In genomic region chr1:175454041-175454636, GRCm38 (mm10) we compare ENCODE assay signal across 30 mouse cellular contexts. TPM values are rescaled to one million over a fixed set of nuclear protein-coding genes. Genes with fewer than 3 reads are reported as not detected.
DNase-seq lines count a peak whose midpoint lies in the region; ATAC-seq and TF ChIP-seq lines count a peak whose summit lies in the region.
"Had no signal": no experiment of that assay in that cellular context is flagged by ENCODE, and none has a peak within 500 bp of the region (broad histone marks: within the 10 kb centered on the region; RNA-seq: fewer than 3 reads in every experiment).

No protein-coding gene starts in this region.

- H3K9me3 ChIP-seq in kidney, postnatal 0 days (replicated peaks; ENCODE audit: low read length) = no peaks in the 10 kb centered on the region
- H3K9me3 ChIP-seq in hindbrain, embryonic 14.5 days (ENCODE audit: control insufficient read depth, low read length) = no peaks in the 10 kb centered on the region
- H3K9me3 ChIP-seq: forebrain, embryonic 10.5 days; heart, embryonic 12.5 days; hindbrain, embryonic 10.5 days; limb, embryonic 12.5 days; midbrain, embryonic 10.5 days; neural tube, embryonic 13.5 days had no signal

- peak overlapping the region; percentile 40; the same call in 1 of the 2 replicates for H3K27ac ChIP-seq in left cerebral cortex, adult 2 months
- H3K27ac ChIP-seq in kidney, postnatal 0 days = no peak overlapping the region
- no peak overlapping the region for H3K27ac ChIP-seq in hindbrain, embryonic 14.5 days
- H3K27ac ChIP-seq: forebrain, embryonic 10.5 days; hindbrain, embryonic 10.5 days; limb, embryonic 12.5 days; midbrain, embryonic 10.5 days; neural tube, embryonic 13.5 days had no signal

- H3K4me3 ChIP-seq in left cerebral cortex, adult 2 months = no peak overlapping the region
- no peak overlapping the region for H3K4me3 ChIP-seq in kidney, postnatal 0 days (replicated peaks; ENCODE audit: low read depth, low read length)
- H3K4me3 ChIP-seq in hindbrain, embryonic 14.5 days (replicated peaks; ENCODE audit: low read length) = no peak overlapping the region
- H3K4me3 ChIP-seq: forebrain, embryonic 10.5 days; heart, embryonic 12.5 days; hindbrain, embryonic 10.5 days; limb, embryonic 12.5 days; midbrain, embryonic 10.5 days; myocyte; neural tube, embryonic 13.5 days had no signal

- H3K4me1 ChIP-seq in kidney, postnatal 0 days (replicated peaks; ENCODE audit: insufficient read depth, low read length) = no peaks in the 10 kb centered on the region
- H3K4me1 ChIP-seq in hindbrain, embryonic 14.5 days (replicated peaks; ENCODE audit: control insufficient read depth, insufficient read depth, low read length) = no peaks in the 10 kb centered on the region
- H3K4me1 ChIP-seq: forebrain, embryonic 10.5 days; heart, embryonic 12.5 days; hindbrain, embryonic 10.5 days; limb, embryonic 12.5 days; midbrain, embryonic 10.5 days; neural tube, embryonic 13.5 days had no signal

- TF ChIP-seq CTCF in left cerebral cortex, adult 2 months (IDR thresholded peaks at IDR 0.05) = no peak
- no peak for TF ChIP-seq CTCF in kidney, postnatal 0 days (IDR thresholded peaks at IDR 0.05; ENCODE audit: low read depth)

- H3K9ac ChIP-seq in kidney, postnatal 0 days (ENCODE audit: low read depth, low read length) = no peak overlapping the region
- no peak overlapping the region for H3K9ac ChIP-seq in hindbrain, embryonic 14.5 days
- H3K9ac ChIP-seq: heart, embryonic 12.5 days; limb, embryonic 12.5 days; liver, postnatal 0 days; neural tube, embryonic 13.5 days had no signal

- WGBS in kidney, postnatal 0 days = 57% methylated on average over 6 of the region's 6 CpGs
- WGBS in hindbrain, embryonic 14.5 days = 83% methylated on average over 6 of the region's 6 CpGs

- intact Hi-C loops in left cerebral cortex, adult 2 months (cut with DNase I) = no loop called here
- intact Hi-C loops in left cerebral cortex, postnatal 14 days (cut with DNase I) = no loop called here

- DNase-seq in kidney, adult 18-20 months = peak; percentile 2
- no peak for DNase-seq in kidney, postnatal 10 days
- peak in 1 of 2 experiments; percentile 28 for DNase-seq in left cerebral cortex, adult 2 months (ENCODE audit: extremely low spot score in 1 of 2, low spot score in 2 of 2)
- DNase-seq in left cerebral cortex, postnatal 14 days (ENCODE audit: low spot score in 2 of 2) = no peak
- DNase-seq in brain, adult 2 months (ENCODE audit: low read depth, low spot score) = peak; percentile 58
- peak; percentile 21 for DNase-seq in kidney, postnatal 0 days (ENCODE audit: low spot score)
- DNase-seq in adrenal gland, postnatal 10 days = no peak
- DNase-seq in hindbrain, embryonic 14.5 days (ENCODE audit: low spot score) = no peak
- DNase-seq: cerebellum, postnatal 36 days; gastrocnemius, postnatal 25 days; heart, adult 18-20 months; heart, postnatal 10 days; liver, postnatal 0 days; lung, postnatal 10 days; retina, postnatal 1 day; right cerebral cortex, postnatal 25 days; spleen, adult 18-20 months; thymus, postnatal 14 days had no signal

- no peaks in the 10 kb centered on the region for H3K27me3 ChIP-seq in kidney, postnatal 0 days (ENCODE audit: insufficient read depth, low read length)
- H3K27me3 ChIP-seq in hindbrain, embryonic 14.5 days (ENCODE audit: control insufficient read depth, insufficient read depth, low read length) = no peaks in the 10 kb centered on the region
- H3K27me3 ChIP-seq: heart, embryonic 12.5 days; limb, embryonic 12.5 days; neural tube, embryonic 13.5 days; Patski had no signal

- no peaks in the 10 kb centered on the region for H3K36me3 ChIP-seq in kidney, postnatal 0 days (ENCODE audit: insufficient read depth, low read length)
- no peaks in the 10 kb centered on the region for H3K36me3 ChIP-seq in hindbrain, embryonic 14.5 days (replicated peaks; ENCODE audit: control insufficient read depth, insufficient read depth)
- H3K36me3 ChIP-seq: forebrain, embryonic 10.5 days; heart, embryonic 12.5 days; hindbrain, embryonic 10.5 days; limb, embryonic 12.5 days; midbrain, embryonic 10.5 days; neural tube, embryonic 13.5 days had no signal

- H3K4me2 ChIP-seq in kidney, postnatal 0 days (ENCODE audit: low read length) = no peak overlapping the region
- H3K4me2 ChIP-seq in hindbrain, embryonic 14.5 days (replicated peaks) = no peak overlapping the region
- H3K4me2 ChIP-seq: heart, embryonic 12.5 days; limb, embryonic 12.5 days; liver, embryonic 11.5 days; neural tube, embryonic 13.5 days had no signal

- ATAC-seq in kidney, postnatal 0 days (replicated peaks; ENCODE audit: low FRiP score, low read depth) = peak; percentile 54; the same call in 1 of the 2 replicates
- no peak for ATAC-seq in hindbrain, embryonic 14.5 days (ENCODE audit: low FRiP score)
- ATAC-seq: CD4-positive, CD25-positive, alpha-beta regulatory T cell, adult 4 months; forebrain, embryonic 16.5 days; liver, postnatal 0 days; midbrain, embryonic 16.5 days; Patski had no signal

RNA-seq across cellular contexts. Expression of gene Rgs7, which starts 38.2 kb away (rescaled TPM):
- total RNA-seq in left cerebral cortex, adult 2 months (2021) = 100 to 1,000 TPM; 114 to 120 TPM
- 100 to 1,000 TPM; 108 to 116 TPM for total RNA-seq in left cerebral cortex, postnatal 14 days (2021)
- polyA plus RNA-seq in kidney, postnatal 0 days (2015; fragmentation: Nextera tagmentation; extraction: Ambion mirVana) = 0.40 and 0.53 TPM in 2 replicates
- 10 to 100 TPM; 20.2 to 21.7 TPM for total RNA-seq in adrenal gland, postnatal 10 days (2021)
- polyA plus RNA-seq in hindbrain, embryonic 14.5 days (2014; fragmentation: Nextera tagmentation; extraction: Ambion mirVana) = 49.4 and 56.7 TPM in 2 replicates
- polyA plus RNA-seq: CD4-positive, CD25-positive, alpha-beta regulatory T cell, adult 4 months; liver, postnatal 0 days had no signal

Comparison
In these comparisons a context has a peak if more than half of its experiments do, and no peak if none do; other contexts are left out.
1. DNase-seq: peak in kidney, adult 18-20 months (single experiment), brain, adult 2 months (single experiment) and kidney, postnatal 0 days (single experiment); none in kidney, postnatal 10 days (single experiment), left cerebral cortex, postnatal 14 days (0 of 2), adrenal gland, postnatal 10 days (single experiment) and hindbrain, embryonic 14.5 days (single experiment).
2. RNA of gene Rgs7, which starts 38.2 kb away (total RNA-seq): 114 to 120 TPM in left cerebral cortex, adult 2 months and 108 to 116 TPM in left cerebral cortex, postnatal 14 days; 20.2 to 21.7 TPM in adrenal gland, postnatal 10 days; every median in the first group is over 4 times any median in the second.